Mouse (Mus musculus) T-helper 2 cell (primary cell): ENCODE results near the gene Card14.

Experiments
- in situ Hi-C: fragments of 300-600 bp; cut with MboI, MseI; formaldehyde crosslinking; loops from one replicate; pipeline ENCODE4 v1.15.1; 2025; ENCODE audit warnings: high pct_unique_total_duplicates

The Card14 gene

GRCm38 (mm10) chr11:119300986-119301385, 6.6 kb upstream of the Card14 start:
- in situ Hi-C loops: no loop called here

- in situ Hi-C loops: no loop called here
Measured at GRCm38 (mm10) chr11:119304904-119305712, 2.5 kb upstream of the Card14 start.

GRCm38 (mm10) chr11:119306762-119307657, 558 bp upstream of the Card14 start:
- in situ Hi-C loops: no loop called here

GRCm38 (mm10) chr11:119307916-119308315, 348 bp downstream of the Card14 start:
- in situ Hi-C loops: no loop called here

- in situ Hi-C loops: no loop called here
Measured at GRCm38 (mm10) chr11:119310621-119311020, 3.1 kb downstream of the Card14 start.

GRCm38 (mm10) chr11:119314252-119314936, 6.8 kb downstream of the Card14 start:
- in situ Hi-C loops: no loop called here

GRCm38 (mm10) chr11:119316720-119317119, 9.2 kb downstream of the Card14 start:
- in situ Hi-C loops: no loop called here

- in situ Hi-C loops: no loop called here
Measured at GRCm38 (mm10) chr11:119322521-119322920, 15.0 kb downstream of the Card14 start.

GRCm38 (mm10) chr11:119325068-119325467, 17.5 kb downstream of the Card14 start:
- in situ Hi-C loops: no loop called here

GRCm38 (mm10) chr11:119330592-119330991, 23.0 kb downstream of the Card14 start:
- in situ Hi-C loops: no loop called here

GRCm38 (mm10) chr11:119331970-119332369, 24.4 kb downstream of the Card14 start:
- in situ Hi-C loops: no loop called here

- in situ Hi-C loops: no loop called here
Measured at GRCm38 (mm10) chr11:119338271-119339059, 30.9 kb downstream of the Card14 start.

- in situ Hi-C loops: no loop called here
Measured at GRCm38 (mm10) chr11:119339179-119339578, 31.6 kb downstream of the Card14 start.

GRCm38 (mm10) chr11:119339637-119340036, 32.1 kb downstream of the Card14 start:
- in situ Hi-C loops: no loop called here

- in situ Hi-C loops: no loop called here
Measured at GRCm38 (mm10) chr11:119344178-119344577, 36.6 kb downstream of the Card14 start.

- in situ Hi-C loops: no loop called here
Measured at GRCm38 (mm10) chr11:119344865-119345264, 37.3 kb downstream of the Card14 start.

- in situ Hi-C loops: no loop called here
Measured at GRCm38 (mm10) chr11:119347125-119347524, 39.6 kb downstream of the Card14 start.

- in situ Hi-C loops: no loop called here
Measured at GRCm38 (mm10) chr11:119352113-119352512, 44.5 kb downstream of the Card14 start.

- in situ Hi-C loops: no loop called here
Measured at GRCm38 (mm10) chr11:119353946-119354345, 46.4 kb downstream of the Card14 start.

GRCm38 (mm10) chr11:119354798-119355442, 47.4 kb downstream of the Card14 start:
- in situ Hi-C loops: loop anchor here (5.0 kb wide), 1 partner anchor 37 kb away; the partner anchor contains the start of gene Rnf213
